Mouse (Mus musculus) fat pad, adult 2 months (tissue): ENCODE measurements at regions not wholly inside any gene's neighbourhood (a gene's known extent, or its start where the extent isn't known, plus 50 kb on each side); places are given as distances from the start of the nearest gene placed in this dataset.
"Not testable (repeated sequence)": the region's sequence is repeated elsewhere in the genome, so short reads cannot be mapped to it uniquely, and the experiment has no call there.

Experiments used
- DNase-seq: peaks from one replicate; pipeline ENCODE4 v3.0.0-alpha.2; 2011; ENCODE audit warnings: low read depth, low spot score; ENCODE audit errors: extremely low read depth

- DNase-seq: no peak
Measured at GRCm38 (mm10) chr5:78075203-78075602, 667.4 kb upstream of the Igfbp7 start.

GRCm38 (mm10) chr5:78032554-78033250 lies 624.9 kb upstream of the Igfbp7 start:
- DNase-seq: no peak

GRCm38 (mm10) chr5:78017523-78017922 lies 609.7 kb upstream of the Igfbp7 start:
- no peak for DNase-seq

GRCm38 (mm10) chr5:77986449-77987047 lies 578.7 kb upstream of the Igfbp7 start:
- no peak for DNase-seq

GRCm38 (mm10) chr5:77985269-77985668 lies 577.4 kb upstream of the Igfbp7 start:
- DNase-seq: no peak

- not testable (repeated sequence) for DNase-seq
Measured at GRCm38 (mm10) chr5:77940021-77940420, 532.2 kb upstream of the Igfbp7 start.

- no peak for DNase-seq
Measured at GRCm38 (mm10) chr5:77931874-77932273, 524.0 kb upstream of the Igfbp7 start.

GRCm38 (mm10) chr5:77921186-77921585 lies 513.3 kb upstream of the Igfbp7 start:
- no peak for DNase-seq

GRCm38 (mm10) chr5:77917086-77917676 lies 509.3 kb upstream of the Igfbp7 start:
- DNase-seq: no peak

GRCm38 (mm10) chr5:77916375-77916774 lies 508.5 kb upstream of the Igfbp7 start:
- no peak for DNase-seq

- no peak for DNase-seq
Measured at GRCm38 (mm10) chr5:77909218-77909617, 501.4 kb upstream of the Igfbp7 start.

- not testable (repeated sequence) for DNase-seq
Measured at GRCm38 (mm10) chr5:77892024-77892423, 484.2 kb upstream of the Igfbp7 start.

GRCm38 (mm10) chr5:77888534-77888933 lies 480.7 kb upstream of the Igfbp7 start:
- DNase-seq: no peak

GRCm38 (mm10) chr5:77871403-77871802 lies 463.6 kb upstream of the Igfbp7 start:
- no peak for DNase-seq

- no peak for DNase-seq
Measured at GRCm38 (mm10) chr5:77865342-77865741, 457.5 kb upstream of the Igfbp7 start.

- DNase-seq: no peak
Measured at GRCm38 (mm10) chr5:77855191-77855590, 447.4 kb upstream of the Igfbp7 start.

- no peak for DNase-seq
Measured at GRCm38 (mm10) chr5:77853999-77854784, 446.4 kb upstream of the Igfbp7 start.

GRCm38 (mm10) chr5:77851645-77852044 lies 443.8 kb upstream of the Igfbp7 start:
- DNase-seq: no peak

- no peak for DNase-seq
Measured at GRCm38 (mm10) chr5:77838186-77839097, 430.6 kb upstream of the Igfbp7 start.

GRCm38 (mm10) chr5:77827971-77828370 lies 420.1 kb upstream of the Igfbp7 start:
- no peak for DNase-seq
